10 mouse cellular contexts compared by ENCODE assay signal in genomic region chr11:82339921-82340401, GRCm38 (mm10). TPM values are rescaled to one million over a fixed set of nuclear protein-coding genes. Genes with fewer than 3 reads are reported as not detected.
DNase-seq lines count a peak whose midpoint lies in the region; ATAC-seq lines count a peak whose summit lies in the region.
"Had no signal": no experiment of that assay in that cellular context is flagged by ENCODE, and none has a peak within 500 bp of the region (broad histone marks: within the 10 kb centered on the region; RNA-seq: fewer than 3 reads in every experiment).

No protein-coding gene starts in this region.

- H3K9ac ChIP-seq in hindbrain, embryonic 12.5 days: no peak overlapping the region
- no peak overlapping the region for H3K9ac ChIP-seq in liver, embryonic 11.5 days (ENCODE audit: low read depth, low read length)
- H3K9ac ChIP-seq in intestine, embryonic 16.5 days (ENCODE audit: low read depth, low read length): no peak overlapping the region

- 0 out of 2 replicates have a peak, but pooled peaks have one; percentile 40 for ATAC-seq in hindbrain, embryonic 12.5 days (ENCODE audit: low FRiP score)
- ATAC-seq in liver, embryonic 11.5 days (replicated peaks; ENCODE audit: low FRiP score): peak; percentile 58
- no peak for ATAC-seq in intestine, embryonic 16.5 days

- H3K4me3 ChIP-seq in hindbrain, embryonic 12.5 days: no peak overlapping the region
- H3K4me3 ChIP-seq in liver, embryonic 11.5 days (ENCODE audit: low read depth, low read length): no peak overlapping the region
- H3K4me3 ChIP-seq in intestine, embryonic 16.5 days (ENCODE audit: low read length): no peak overlapping the region

- peak; percentile 83 for DNase-seq in adrenal gland, adult 8-10 months
- DNase-seq in embryo, embryonic 10.5 days (ENCODE audit: low spot score): peak; percentile 46
- DNase-seq in liver, embryonic 11.5 days (ENCODE audit: low spot score): peak; percentile 34
- no peak for DNase-seq in thymus, adult 18-20 months
- DNase-seq in urinary bladder, postnatal 25 days (ENCODE audit: low spot score): no peak
- DNase-seq in gastrocnemius, adult 8-10 months (ENCODE audit: low spot score in 2 of 2): no peak

- H3K27ac ChIP-seq in hindbrain, embryonic 12.5 days: peak overlapping the region; percentile 66
- H3K27ac ChIP-seq in liver, embryonic 11.5 days (ENCODE audit: low read depth, low read length): no peak overlapping the region
- H3K27ac ChIP-seq in intestine, embryonic 16.5 days (ENCODE audit: low read length): no peak overlapping the region

- H3K27me3 ChIP-seq in hindbrain, embryonic 12.5 days: no peaks in the 10 kb centered on the region
- no peaks in the 10 kb centered on the region for H3K27me3 ChIP-seq in liver, embryonic 11.5 days (replicated peaks; ENCODE audit: control insufficient read depth, insufficient read depth, low read length)
- H3K27me3 ChIP-seq in intestine, embryonic 16.5 days (replicated peaks; ENCODE audit: control insufficient read depth, insufficient read depth, low read length): no peaks in the 10 kb centered on the region

- H3K9me3 ChIP-seq in hindbrain, embryonic 12.5 days (replicated peaks): no peaks in the 10 kb centered on the region
- H3K9me3 ChIP-seq in liver, embryonic 11.5 days (ENCODE audit: control insufficient read depth, low read length): no peaks in the 10 kb centered on the region
- H3K9me3 ChIP-seq in intestine, embryonic 16.5 days (ENCODE audit: control insufficient read depth, low read length): no peaks in the 10 kb centered on the region

- 20% methylated on average over 7 of the region's 7 CpGs for WGBS in hindbrain, embryonic 12.5 days
- whole genome bisulfite sequencing in liver, embryonic 11.5 days: 13% methylated on average over 7 of the region's 7 CpGs
- 24% methylated on average over 7 of the region's 7 CpGs for WGBS in intestine, embryonic 16.5 days

- 0 out of 2 replicates have a peak overlapping the region, but pooled peaks have one; percentile 11 for H3K4me2 ChIP-seq in hindbrain, embryonic 12.5 days (replicated peaks)
- H3K4me2 ChIP-seq in liver, embryonic 11.5 days: peak overlapping the region; percentile 21; the same call in 1 of the 2 replicates
- no peak overlapping the region for H3K4me2 ChIP-seq in intestine, embryonic 16.5 days (ENCODE audit: low read depth, low read length)

- peaks cover 13% of the 10 kb centered on the region for H3K4me1 ChIP-seq in hindbrain, embryonic 12.5 days
- H3K4me1 ChIP-seq in liver, embryonic 11.5 days (replicated peaks; ENCODE audit: control insufficient read depth, insufficient read depth, low read length): peaks cover 5% of the 10 kb centered on the region; the same call in 1 of the 2 replicates
- no peaks in the 10 kb centered on the region; the same call in 1 of the 2 replicates for H3K4me1 ChIP-seq in intestine, embryonic 16.5 days (ENCODE audit: control insufficient read depth, insufficient read depth, low read length)

- no peaks in the 10 kb centered on the region for H3K36me3 ChIP-seq in hindbrain, embryonic 12.5 days
- H3K36me3 ChIP-seq in liver, embryonic 11.5 days (ENCODE audit: control insufficient read depth, insufficient read depth, low read length): no peaks in the 10 kb centered on the region
- no peaks in the 10 kb centered on the region for H3K36me3 ChIP-seq in intestine, embryonic 16.5 days (ENCODE audit: control insufficient read depth, insufficient read depth, low read length)

RNA-seq across cellular contexts. Expression of gene Ccl1, which starts 34.5 kb away (rescaled TPM):
- not detected for total RNA-seq in adrenal gland, adult 8-10 months (2022)
- not detected in 2 replicates for polyA plus RNA-seq in hindbrain, embryonic 12.5 days (2016; fragmentation: Nextera tagmentation; extraction: Ambion mirVana)
- not detected in 2 replicates for polyA plus RNA-seq in liver, embryonic 11.5 days (2014; fragmentation: Nextera tagmentation; extraction: Ambion mirVana)
- not detected in 2 replicates for polyA plus RNA-seq in intestine, embryonic 16.5 days (2015; fragmentation: Nextera tagmentation; extraction: Ambion mirVana)
- total RNA-seq in gastrocnemius, adult 8-10 months (2022): not detected
- total RNA-seq: layer of hippocampus, postnatal 10 days had no signal
- polyA plus RNA-seq: embryonic facial prominence, embryonic 11.5 days had no signal

RNA-seq across cellular contexts. Expression of gene Tmem132e, which starts 48.7 kb away (rescaled TPM):
- 1 to 10 TPM in 3 of 4 experiments, under 1 TPM in 1; 0.87 to 3.0 (median 2.4) TPM for total RNA-seq in adrenal gland, adult 8-10 months (2022)
- polyA plus RNA-seq in hindbrain, embryonic 12.5 days (2016; fragmentation: Nextera tagmentation; extraction: Ambion mirVana): 3.0 and 3.7 TPM in 2 replicates
- polyA plus RNA-seq in liver, embryonic 11.5 days (2014; fragmentation: Nextera tagmentation; extraction: Ambion mirVana): 0.25 and 0.27 TPM in 2 replicates
- 0.37 and 0.46 TPM in 2 replicates for polyA plus RNA-seq in intestine, embryonic 16.5 days (2015; fragmentation: Nextera tagmentation; extraction: Ambion mirVana)
- total RNA-seq in gastrocnemius, adult 8-10 months (2022): not detected

Comparison
In these comparisons a context has a peak if more than half of its experiments do, and no peak if none do; other contexts are left out.
1. DNase-seq: peak in adrenal gland, adult 8-10 months (single experiment), embryo, embryonic 10.5 days (single experiment) and liver, embryonic 11.5 days (single experiment); none in thymus, adult 18-20 months (0 of 2), urinary bladder, postnatal 25 days (single experiment) and gastrocnemius, adult 8-10 months (0 of 2).